12 mouse cellular contexts compared by ENCODE assay signal in genomic region chr9:35312516-35312915, GRCm38 (mm10). TPM values are rescaled to one million over a fixed set of nuclear protein-coding genes. Genes with fewer than 3 reads are reported as not detected.
DNase-seq lines count a peak whose midpoint lies in the region; ATAC-seq lines count a peak whose summit lies in the region.
"Had no signal": no experiment of that assay in that cellular context is flagged by ENCODE, and none has a peak within 500 bp of the region (broad histone marks: within the 10 kb centered on the region; RNA-seq: fewer than 3 reads in every experiment).

No protein-coding gene starts in this region.

- peak; percentile 62 for DNase-seq in embryonic facial prominence, embryonic 14.5 days (ENCODE audit: low spot score)
- DNase-seq in embryonic facial prominence, embryonic 10.5 days (ENCODE audit: low spot score) = no peak
- peak; percentile 60 for DNase-seq in 3T3-L1 (ENCODE audit: low read depth, low spot score)
- peak; percentile 58 to 76 for DNase-seq in cerebellum, postnatal 14 days
- DNase-seq in heart, postnatal 36 days = peak; percentile 63 to 73
- no peak for DNase-seq in spleen, postnatal 4 days (ENCODE audit: low spot score in 2 of 2)
- no peak for DNase-seq in thymus, postnatal 25 days

- intact Hi-C loops in heart, postnatal 36 days (cut with DNase I) = no loop called here

- ATAC-seq in embryonic facial prominence, embryonic 14.5 days (ENCODE audit: low read depth) = peak; percentile 14; the same call in 1 of the 2 replicates
- no peak for ATAC-seq in monocyte, adult 5-6 weeks (replicated peaks; ENCODE audit: insufficient number of reproducible peaks, low FRiP score, low TSS enrichment, poor library complexity, severe bottlenecking)
- ATAC-seq: forebrain, embryonic 13.5 days had no signal

- peaks cover 27% of the 10 kb centered on the region for H3K4me1 ChIP-seq in embryonic facial prominence, embryonic 14.5 days (ENCODE audit: control insufficient read depth, insufficient read depth, low read length)
- peaks cover 48% of the 10 kb centered on the region for H3K4me1 ChIP-seq in embryonic facial prominence, embryonic 10.5 days

- WGBS in embryonic facial prominence, embryonic 14.5 days = 53% methylated on average over 3 of the region's 3 CpGs
- WGBS in embryonic facial prominence, embryonic 10.5 days = 75% methylated on average over 3 of the region's 3 CpGs

- no peaks in the 10 kb centered on the region for H3K36me3 ChIP-seq in embryonic facial prominence, embryonic 14.5 days (ENCODE audit: control insufficient read depth, insufficient read depth, low read length)
- no peaks in the 10 kb centered on the region for H3K36me3 ChIP-seq in embryonic facial prominence, embryonic 10.5 days (replicated peaks)
- H3K36me3 ChIP-seq: kidney, embryonic 15.5 days; lung, embryonic 15.5 days; neural tube, embryonic 13.5 days had no signal

- no peak overlapping the region for H3K4me3 ChIP-seq in embryonic facial prominence, embryonic 14.5 days (ENCODE audit: low read depth, low read length)
- H3K4me3 ChIP-seq in embryonic facial prominence, embryonic 10.5 days = no peak overlapping the region
- H3K4me3 ChIP-seq: forebrain, embryonic 13.5 days; kidney, embryonic 15.5 days; lung, embryonic 15.5 days; neural tube, embryonic 13.5 days had no signal

- peak overlapping the region; percentile 24; the same call in 1 of the 2 replicates for H3K27ac ChIP-seq in embryonic facial prominence, embryonic 14.5 days (replicated peaks; ENCODE audit: low read depth, low read length)
- H3K27ac ChIP-seq in embryonic facial prominence, embryonic 10.5 days (replicated peaks) = no peak overlapping the region
- H3K27ac ChIP-seq: kidney, embryonic 15.5 days; lung, embryonic 15.5 days; neural tube, embryonic 13.5 days had no signal

- no peaks in the 10 kb centered on the region for H3K9me3 ChIP-seq in embryonic facial prominence, embryonic 14.5 days (ENCODE audit: control insufficient read depth, low read length)
- no peaks in the 10 kb centered on the region for H3K9me3 ChIP-seq in embryonic facial prominence, embryonic 10.5 days
- H3K9me3 ChIP-seq: forebrain, embryonic 13.5 days; kidney, embryonic 15.5 days; lung, embryonic 15.5 days; neural tube, embryonic 13.5 days had no signal

- H3K4me2 ChIP-seq in embryonic facial prominence, embryonic 14.5 days (ENCODE audit: low read depth, low read length) = no peak overlapping the region
- H3K4me2 ChIP-seq: kidney, embryonic 15.5 days; lung, embryonic 15.5 days; neural tube, embryonic 13.5 days had no signal

- H3K27me3 ChIP-seq in embryonic facial prominence, embryonic 14.5 days (replicated peaks; ENCODE audit: control insufficient read depth, insufficient read depth, low read length) = no peaks in the 10 kb centered on the region
- H3K27me3 ChIP-seq in embryonic facial prominence, embryonic 10.5 days (replicated peaks; ENCODE audit: low read depth, poor library complexity, severe bottlenecking) = peaks cover 27% of the 10 kb centered on the region
- H3K27me3 ChIP-seq: forebrain, embryonic 13.5 days; kidney, embryonic 15.5 days; lung, embryonic 15.5 days had no signal

- no peak overlapping the region for H3K9ac ChIP-seq in embryonic facial prominence, embryonic 14.5 days (ENCODE audit: low read depth, low read length)
- H3K9ac ChIP-seq: forebrain, embryonic 13.5 days; kidney, embryonic 15.5 days; lung, embryonic 15.5 days; neural tube, embryonic 13.5 days had no signal

RNA-seq across cellular contexts. Expression of gene Rpusd4, which starts 44.9 kb away (rescaled TPM):
- 23.4 and 26.8 TPM in 2 replicates for polyA plus RNA-seq in embryonic facial prominence, embryonic 14.5 days (2014; fragmentation: Nextera tagmentation; extraction: Ambion mirVana)
- 35.4 and 35.9 TPM in 2 replicates for polyA plus RNA-seq in embryonic facial prominence, embryonic 10.5 days (2016; fragmentation: Nextera tagmentation; extraction: Ambion mirVana)
- 10 to 100 TPM; 12.6 to 15.3 TPM for total RNA-seq in heart, postnatal 36 days (2021)
- 11.6 to 17.8 TPM (median 12.7 TPM) in 3 replicates for total RNA-seq in monocyte, adult 5-6 weeks (2017)

RNA-seq across cellular contexts. Expression of gene Fam118b, which starts 44.9 kb away (rescaled TPM):
- 37.3 and 39.7 TPM in 2 replicates for polyA plus RNA-seq in embryonic facial prominence, embryonic 14.5 days (2014; fragmentation: Nextera tagmentation; extraction: Ambion mirVana)
- 63.4 and 66.4 TPM in 2 replicates for polyA plus RNA-seq in embryonic facial prominence, embryonic 10.5 days (2016; fragmentation: Nextera tagmentation; extraction: Ambion mirVana)
- 10 to 100 TPM; 13.4 to 17.1 TPM for total RNA-seq in heart, postnatal 36 days (2021)
- 8.1 to 19.4 TPM (median 15.3 TPM) in 3 replicates for total RNA-seq in monocyte, adult 5-6 weeks (2017)

Comparison
In these comparisons a context has a peak if more than half of its experiments do, and no peak if none do; other contexts are left out.
1. DNase-seq: peak in embryonic facial prominence, embryonic 14.5 days (single experiment), 3T3-L1 (single experiment), cerebellum, postnatal 14 days (2 of 2) and heart, postnatal 36 days (2 of 2); none in embryonic facial prominence, embryonic 10.5 days (single experiment), spleen, postnatal 4 days (0 of 2) and thymus, postnatal 25 days (single experiment).